Mouse (Mus musculus) limb, embryonic 14.5 days (tissue): ENCODE data around the gene Prkag2. TPM values are rescaled to one million over a fixed set of nuclear protein-coding genes. Genes with fewer than 3 reads are reported as not detected.

Experiments
- ATAC-seq: fragments of 200-750 bp; cut with Nextera tagmentation; 2 replicates; pipeline ENCODE4 v1.8.0; 2017; ENCODE audit warnings: low read depth, moderate number of reproducible peaks, moderate TSS enrichment; ENCODE audit not compliant: low FRiP score
- DNase-seq: peaks from one replicate; pipeline ENCODE4 v3.0.0-alpha.2; 2015; ENCODE audit warnings: low spot score
- H3K27ac ChIP-seq: fragments of 300-500 bp; sonication (generic); replicated peaks from 2 replicates; pipeline ENCODE4 v1.5.1; 2014; ENCODE audit warnings: low read depth, mild to moderate bottlenecking, low read length, moderate library complexity, mixed read lengths
- H3K27me3 ChIP-seq: fragments of 300-500 bp; sonication (generic); 2 replicates; pipeline ENCODE4 v1.6.1; 2014; ENCODE audit warnings: low read length, mixed read lengths; ENCODE audit not compliant: control insufficient read depth, insufficient read depth
- H3K36me3 ChIP-seq: fragments of 300-500 bp; sonication (generic); 2 replicates; pipeline ENCODE4 v1.6.1; 2014; ENCODE audit warnings: mild to moderate bottlenecking, low read length, moderate library complexity, mixed read lengths; ENCODE audit not compliant: control insufficient read depth, insufficient read depth
- H3K4me1 ChIP-seq: fragments of 300-500 bp; sonication (generic); 2 replicates; pipeline ENCODE4 v1.6.1; 2014; ENCODE audit warnings: antibody characterized with exemption, low read length, mixed read lengths; ENCODE audit not compliant: control insufficient read depth, insufficient read depth
- H3K4me2 ChIP-seq: fragments of 300-500 bp; sonication (generic); replicated peaks from 2 replicates; pipeline ENCODE4 v1.6.1; 2014; ENCODE audit warnings: low read depth, mild to moderate bottlenecking, low read length, moderate library complexity; ENCODE audit not compliant: severe bottlenecking
- H3K4me3 ChIP-seq: fragments of 300-500 bp; sonication (generic); replicated peaks from 2 replicates; pipeline ENCODE4 v1.5.1; 2014; ENCODE audit warnings: low read length
- H3K9ac ChIP-seq: fragments of 300-500 bp; sonication (generic); 2 replicates; pipeline ENCODE4 v1.6.1; 2014; ENCODE audit warnings: mild to moderate bottlenecking, low read depth, low read length, moderate library complexity; ENCODE audit not compliant: severe bottlenecking
- H3K9me3 ChIP-seq: fragments of 300-500 bp; sonication (generic); 2 replicates; pipeline ENCODE4 v1.6.1; 2016; ENCODE audit warnings: low read length; ENCODE audit not compliant: control insufficient read depth
- POLR2A ChIP-seq: fragments of 200-500 bp; IDR thresholded peaks from 2 replicates; pipeline ENCODE4 v1.8.0; 2012; ENCODE audit warnings: inconsistent platforms, mild to moderate bottlenecking, moderate library complexity, borderline replicate concordance; ENCODE audit not compliant: insufficient read depth, insufficient read length; ENCODE audit errors: extremely low read depth
- WGBS: fragments of 180-500 bp; shearing (Covaris S2); extraction: QIAGEN DNeasy Blood & Tissue Kit; methylation state at CpG from one replicate; pipeline ENCODE4 v1.1.7; 2014; 5-methylcytosine and 5-hydroxymethylcytosine counted together
- polyA plus RNA-seq, 2 experiments: library from polyadenylated mRNA; depleted of rRNA in 1 of 2; stranded (reverse) in 1 of 2; unstranded in 1 of 2; fragments of >200 nt; fragmentation: Nextera tagmentation in 1 of 2; extraction: Ambion mirVana in 1 of 2; gene quantifications; 2 replicates each; pipeline versions ENCODE4 v1.2.1 to v1.2.3; 2012 to 2014

Gene Prkag2
- polyA plus RNA-seq, 2 experiments = 21.3 to 32.6 TPM

DNA sequence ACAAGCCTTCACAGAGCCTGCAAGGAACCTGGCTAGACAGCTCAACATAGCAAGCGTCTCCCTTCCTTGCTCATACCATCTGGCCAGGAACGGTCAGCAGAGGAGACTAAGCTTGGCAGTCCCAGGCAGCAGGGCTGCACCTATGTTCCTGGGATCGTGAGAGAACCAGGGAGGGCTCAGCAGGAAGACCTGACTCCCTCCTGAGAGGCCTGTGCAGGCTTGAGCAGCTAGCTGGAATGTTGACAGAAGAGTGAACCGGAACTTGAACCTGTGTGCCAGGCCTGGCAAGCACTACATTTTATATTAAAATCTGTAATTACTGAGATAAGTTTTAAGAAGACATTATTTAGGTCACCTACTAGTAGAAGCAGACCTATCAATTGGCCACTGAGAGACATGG is 24.8 kb downstream of the Prkag2 start:
- no peak overlapping the region for H3K9ac ChIP-seq
- H3K27ac ChIP-seq = no peak overlapping the region
- no peaks in the 10 kb centered on the region for H3K9me3 ChIP-seq
- no peaks in the 10 kb centered on the region for H3K27me3 ChIP-seq
- no peak overlapping the region for H3K4me3 ChIP-seq
- 0 out of 2 replicates have a peak, but pooled peaks cover 2% of the 10 kb centered on the region for H3K4me1 ChIP-seq
- no peak for ATAC-seq
- no peak overlapping the region for H3K4me2 ChIP-seq
- no peaks in the 10 kb centered on the region for H3K36me3 ChIP-seq
- WGBS = 72% methylated on average over 4 of the region's 4 CpGs
- DNase-seq = no peak
- no peak for TF ChIP-seq POLR2A

DNA sequence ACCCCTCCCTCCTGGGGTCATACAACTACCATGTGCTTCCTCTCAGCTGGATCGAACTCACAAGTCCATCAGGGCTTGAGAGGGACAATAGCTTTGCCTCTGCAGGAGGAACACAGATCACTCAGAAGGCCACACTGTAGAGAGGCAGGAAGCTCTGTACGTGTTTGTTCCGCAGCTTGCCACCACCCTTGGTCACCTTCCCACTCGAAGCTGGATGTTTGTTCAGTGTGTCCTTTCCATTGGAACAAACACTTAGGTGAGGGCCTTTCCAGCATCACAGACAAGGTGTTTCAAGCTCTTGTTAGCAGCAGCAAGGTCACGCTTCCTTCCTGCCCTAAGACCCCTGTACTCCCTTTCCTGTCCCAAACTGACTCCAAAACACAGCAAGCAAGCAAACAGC is 30.6 kb downstream of the Prkag2 start:
- no peak for ATAC-seq
- no peak for TF ChIP-seq POLR2A
- H3K9me3 ChIP-seq = no peaks in the 10 kb centered on the region
- no peaks in the 10 kb centered on the region for H3K36me3 ChIP-seq
- no peak overlapping the region for H3K9ac ChIP-seq
- H3K4me3 ChIP-seq = no peak overlapping the region
- H3K27me3 ChIP-seq = no peaks in the 10 kb centered on the region
- no peak overlapping the region for H3K27ac ChIP-seq
- H3K4me2 ChIP-seq = no peak overlapping the region
- no peaks in the 10 kb centered on the region for H3K4me1 ChIP-seq
- no peak for DNase-seq
- 78% methylated on average over 5 of the region's 5 CpGs for WGBS

- WGBS = 66% methylated on average over 6 of the region's 6 CpGs
- ATAC-seq (no peak), DNase-seq (no peak)
- Histone ChIP-seq H3K27ac (no peak overlapping the region), H3K36me3 (no peaks in the 10 kb centered on the region), H3K9me3 (no peaks in the 10 kb centered on the region), H3K27me3 (no peaks in the 10 kb centered on the region), H3K4me1 (no peaks in the 10 kb centered on the region), H3K9ac (no peak overlapping the region), H3K4me2 (no peak overlapping the region), H3K4me3 (no peak overlapping the region)
- TF ChIP-seq POLR2A = no peak
Observed at GRCm38 (mm10) chr5:25067122-25067521, 33.3 kb downstream of the Prkag2 start.

- WGBS = 68% methylated on average over 8 of the region's 8 CpGs
- no peak for TF ChIP-seq POLR2A
Observed at GRCm38 (mm10) chr5:25064270-25065232, 35.9 kb downstream of the Prkag2 start.

GRCm38 (mm10) chr5:25062506-25063132 is 37.8 kb downstream of the Prkag2 start:
- 50% methylated on average over 17 of the region's 17 CpGs for WGBS
- H3K27ac ChIP-seq = no peak overlapping the region
- no peaks in the 10 kb centered on the region for H3K27me3 ChIP-seq
- no peaks in the 10 kb centered on the region for H3K36me3 ChIP-seq
- no peak overlapping the region for H3K9ac ChIP-seq
- peaks cover 13% of the 10 kb centered on the region for H3K4me1 ChIP-seq
- TF ChIP-seq POLR2A = no peak
- no peaks in the 10 kb centered on the region for H3K9me3 ChIP-seq
- ATAC-seq = no peak
- DNase-seq = no peak
- no peak overlapping the region for H3K4me3 ChIP-seq
- H3K4me2 ChIP-seq = no peak overlapping the region

More at GRCm38 (mm10) chr5:25064270-25065232, 35.9 kb downstream of the Prkag2 start:
- Histone ChIP-seq H3K9me3 (no peaks in the 10 kb centered on the region), H3K4me2 (no peak overlapping the region), H3K4me3 (no peak overlapping the region), H3K27me3 (no peaks in the 10 kb centered on the region), H3K27ac (no peak overlapping the region), H3K9ac (no peak overlapping the region), H3K4me1 (peaks cover under 1% of the 10 kb centered on the region), H3K36me3 (no peaks in the 10 kb centered on the region)
- ATAC-seq (no peak), DNase-seq (no peak)
